In genomic region chr11:69981141-69981762, GRCm38 (mm10) we compare ENCODE assay signal across 7 mouse cellular contexts. TPM values are rescaled to one million over a fixed set of nuclear protein-coding genes. Genes with fewer than 3 reads are reported as not detected.
DNase-seq lines count a peak whose midpoint lies in the region; ATAC-seq and TF ChIP-seq lines count a peak whose summit lies in the region.

Gene Ctdnep1, plus strand, starts transcription at chr11:69981156.

- TF ChIP-seq CTCF in testis, adult 2 months (IDR thresholded peaks at IDR 0.05; ENCODE audit: control insufficient read depth, insufficient read depth, insufficient replicate concordance, low read depth, low read length): no peak
- no peak for TF ChIP-seq CTCF in bone marrow, adult 2 months (IDR thresholded peaks at IDR 0.05; ENCODE audit: control insufficient read depth, insufficient read depth, low read length)
- TF ChIP-seq CTCF in gastrocnemius, adult 2 months (IDR thresholded peaks at IDR 0.05): no peak
- no peak for TF ChIP-seq CTCF in small intestine, adult 2 months (IDR thresholded peaks at IDR 0.05; ENCODE audit: extremely low read depth, insufficient read length, insufficient replicate concordance, low read depth, low read length)

- intact Hi-C loops in gastrocnemius, adult 2 months (cut with DNase I): no loop called here

- no peak for DNase-seq in testis, postnatal 14 days (ENCODE audit: low spot score)
- peak; percentile 64 for DNase-seq in gastrocnemius, adult 2 months

- H3K4me3 ChIP-seq in testis, adult 2 months (ENCODE audit: control insufficient read depth, low read depth, low read length): peak within 1 kb of the TSS; percentile 91
- H3K4me3 ChIP-seq in bone marrow, adult 2 months (replicated peaks; ENCODE audit: control insufficient read depth, low read depth, low read length): peak within 1 kb of the TSS; percentile 72
- peak within 1 kb of the TSS; percentile 92 for H3K4me3 ChIP-seq in gastrocnemius, adult 2 months
- H3K4me3 ChIP-seq in hindbrain, embryonic 15.5 days: peak within 1 kb of the TSS; percentile 100
- peak within 1 kb of the TSS; percentile 99 for H3K4me3 ChIP-seq in liver, embryonic 12.5 days
- H3K4me3 ChIP-seq in small intestine, adult 2 months (ENCODE audit: low read depth, low read length): peak within 1 kb of the TSS; percentile 87

- H3K4me2 ChIP-seq in hindbrain, embryonic 15.5 days: peak within 1 kb of the TSS; percentile 95
- peak within 1 kb of the TSS; percentile 91 for H3K4me2 ChIP-seq in liver, embryonic 12.5 days

- peak within 1 kb of the TSS; percentile 100 for H3K9ac ChIP-seq in hindbrain, embryonic 15.5 days
- H3K9ac ChIP-seq in liver, embryonic 12.5 days: peak within 1 kb of the TSS; percentile 99

- H3K27ac ChIP-seq in testis, adult 2 months (ENCODE audit: control insufficient read depth, insufficient read depth, low read depth, low read length): peak within 1 kb of the TSS; percentile 86
- peak within 1 kb of the TSS; percentile 93 for H3K27ac ChIP-seq in bone marrow, adult 2 months (ENCODE audit: control insufficient read depth, insufficient read depth, low read depth, low read length, poor library complexity)
- H3K27ac ChIP-seq in gastrocnemius, adult 2 months: peak within 1 kb of the TSS; percentile 99
- H3K27ac ChIP-seq in hindbrain, embryonic 15.5 days (replicated peaks): peak within 1 kb of the TSS; percentile 100
- H3K27ac ChIP-seq in liver, embryonic 12.5 days: peak within 1 kb of the TSS; percentile 98
- H3K27ac ChIP-seq in small intestine, adult 2 months (ENCODE audit: insufficient read depth, low read depth, low read length): peak within 1 kb of the TSS; percentile 93

- no peaks in the 10 kb centered on the region for H3K27me3 ChIP-seq in testis, adult 2 months (ENCODE audit: control insufficient read depth, insufficient read depth, low read length)
- no peaks in the 10 kb centered on the region for H3K27me3 ChIP-seq in hindbrain, embryonic 15.5 days
- no peaks in the 10 kb centered on the region for H3K27me3 ChIP-seq in liver, embryonic 12.5 days (replicated peaks)
- H3K27me3 ChIP-seq in small intestine, adult 2 months (ENCODE audit: control insufficient read depth, insufficient read depth, low read length): no peaks in the 10 kb centered on the region

- WGBS in bone marrow, adult 2 months: under 1% methylated on average over 43 of the region's 43 CpGs
- under 1% methylated on average over 37 of the region's 43 CpGs for WGBS in hindbrain, embryonic 15.5 days
- WGBS in liver, embryonic 12.5 days (ENCODE audit: insufficient replicate concordance): under 1% methylated on average over 41 of the region's 43 CpGs
- WGBS in small intestine, adult 2 months: under 1% methylated on average over 43 of the region's 43 CpGs

- TF ChIP-seq POLR2A in testis, adult 2 months (IDR thresholded peaks at IDR 0.05; ENCODE audit: control insufficient read depth, low read depth, low read length): no peak
- TF ChIP-seq POLR2A in bone marrow, adult 2 months (IDR thresholded peaks at IDR 0.05; ENCODE audit: borderline replicate concordance, control insufficient read depth, low read depth, low read length): no peak
- TF ChIP-seq POLR2A in small intestine, adult 2 months (IDR thresholded peaks at IDR 0.05; ENCODE audit: low read depth, low read length): no peak

- peaks cover 3% of the 10 kb centered on the region for H3K36me3 ChIP-seq in testis, adult 2 months (ENCODE audit: control insufficient read depth, insufficient read depth, low read length)
- peaks cover 32% of the 10 kb centered on the region for H3K36me3 ChIP-seq in hindbrain, embryonic 15.5 days
- H3K36me3 ChIP-seq in liver, embryonic 12.5 days: peaks cover 52% of the 10 kb centered on the region
- peaks cover 23% of the 10 kb centered on the region for H3K36me3 ChIP-seq in small intestine, adult 2 months (ENCODE audit: control insufficient read depth, insufficient read depth, low read length)

- peaks cover 7% of the 10 kb centered on the region for H3K4me1 ChIP-seq in testis, adult 2 months (ENCODE audit: control insufficient read depth, insufficient read depth, low read length)
- no peaks in the 10 kb centered on the region; the same call in 1 of the 2 replicates for H3K4me1 ChIP-seq in bone marrow, adult 2 months (ENCODE audit: control insufficient read depth, insufficient read depth, low read length)
- peaks cover 40% of the 10 kb centered on the region for H3K4me1 ChIP-seq in hindbrain, embryonic 15.5 days (replicated peaks)
- peaks cover 34% of the 10 kb centered on the region for H3K4me1 ChIP-seq in liver, embryonic 12.5 days
- peaks cover 8% of the 10 kb centered on the region; the same call in 1 of the 2 replicates for H3K4me1 ChIP-seq in small intestine, adult 2 months (ENCODE audit: control insufficient read depth, insufficient read depth, insufficient read length, low read length)

- H3K9me3 ChIP-seq in hindbrain, embryonic 15.5 days: no peaks in the 10 kb centered on the region
- no peaks in the 10 kb centered on the region for H3K9me3 ChIP-seq in liver, embryonic 12.5 days (replicated peaks)

- peak; percentile 54; the same call in 1 of the 2 replicates for ATAC-seq in hindbrain, embryonic 15.5 days (ENCODE audit: low FRiP score, low read depth)
- 0 out of 2 replicates have a peak, but pooled peaks have one; percentile 1 for ATAC-seq in liver, embryonic 12.5 days

RNA-seq across cellular contexts. Expression of gene Ctdnep1, which starts in this region (rescaled TPM):
- polyA plus RNA-seq in testis, adult 2 months (2012; rRNA removed): 120 and 137 TPM in 2 replicates
- polyA plus RNA-seq in bone marrow, adult 2 months (2011; ENCODE audit: insufficient read depth, insufficient read length, low replicate concordance, missing spikeins): 42.5 and 60.6 TPM in 2 replicates
- total RNA-seq in gastrocnemius, adult 2 months (2021): 100 to 1,000 TPM; 217 to 261 TPM
- polyA plus RNA-seq in hindbrain, embryonic 15.5 days (2015; fragmentation: Nextera tagmentation; extraction: Ambion mirVana): 23.5 and 27.1 TPM in 2 replicates
- 14.0 and 15.2 TPM in 2 replicates for polyA plus RNA-seq in liver, embryonic 12.5 days (2016; fragmentation: Nextera tagmentation; extraction: Ambion mirVana)
- 59.7 and 116 TPM in 2 replicates for polyA plus RNA-seq in small intestine, adult 2 months (2012; rRNA removed)
